Comparison of ENCODE assay signal across 15 mouse cellular contexts in the genomic region with DNA sequence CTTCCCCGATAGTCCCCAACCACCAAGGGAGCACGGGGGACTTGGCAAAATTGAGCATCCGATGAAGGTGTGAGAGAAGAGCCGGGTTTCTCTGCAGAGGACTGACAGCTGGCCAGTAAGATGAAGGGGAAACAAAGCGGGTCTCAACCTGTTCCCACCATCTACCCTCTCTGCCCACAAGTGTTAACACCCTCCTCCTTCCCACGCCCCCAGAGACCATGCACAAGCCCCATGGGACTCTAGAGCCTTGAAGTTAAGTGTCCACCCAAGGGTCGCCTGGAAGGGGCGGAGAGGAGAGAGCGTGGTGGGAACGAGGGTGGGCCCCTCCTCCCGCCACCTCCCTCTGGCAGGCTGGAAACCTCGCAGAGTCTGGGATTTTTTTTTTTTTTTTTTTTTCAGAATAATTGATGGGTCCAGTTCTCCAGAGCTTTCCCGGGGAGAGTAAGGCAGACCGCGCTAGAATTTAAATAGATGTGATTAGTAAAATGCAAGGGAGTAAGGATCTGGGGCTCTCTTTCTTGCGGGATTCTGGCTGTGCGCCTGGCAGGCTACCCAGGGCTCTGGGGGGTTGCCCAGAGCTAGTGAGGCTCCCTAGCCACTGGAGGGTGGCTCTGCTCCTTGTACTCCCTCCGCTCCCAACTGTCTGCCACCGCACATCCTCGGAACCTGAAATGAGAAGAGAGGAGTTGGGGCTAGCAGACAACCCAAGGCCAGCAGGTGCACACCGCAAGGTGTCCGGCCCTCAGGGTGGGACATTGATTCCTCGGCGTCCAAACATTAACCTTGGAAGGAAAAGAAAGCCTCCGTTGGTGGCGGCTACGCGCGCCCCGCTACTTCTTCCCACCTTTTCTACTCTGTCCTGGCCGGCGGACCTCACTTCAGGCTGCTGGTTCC. TPM values are rescaled to one million over a fixed set of nuclear protein-coding genes. Genes with fewer than 3 reads are reported as not detected.
A peak's percentile ranks its signal among the peaks of the same experiment; 100 is the strongest.
DNase-seq lines count a peak whose midpoint lies in the region; ATAC-seq and TF ChIP-seq lines count a peak whose summit lies in the region.
"Had no signal": no experiment of that assay in that cellular context is flagged by ENCODE, and none has a peak within 500 bp of the region (broad histone marks: within the 10 kb centered on the region; RNA-seq: fewer than 3 reads in every experiment).

No protein-coding gene starts in this region.

- H3K27me3 ChIP-seq in hindbrain, embryonic 10.5 days (ENCODE audit: insufficient read depth, poor library complexity, severe bottlenecking) = peaks cover 100% of the 10 kb centered on the region
- H3K27me3 ChIP-seq in midbrain, embryonic 12.5 days = peaks cover 78% of the 10 kb centered on the region

- peak; percentile 23 for DNase-seq in embryo, embryonic 10.5 days (ENCODE audit: low spot score)
- no peak for DNase-seq in embryo, embryonic 11 days
- peak; percentile 37 for DNase-seq in hindbrain, embryonic 10.5 days (ENCODE audit: low spot score)
- DNase-seq in retina, postnatal 1 day = peak; percentile 32
- no peak for DNase-seq in layer of hippocampus, adult 2 months (ENCODE audit: low spot score in 2 of 2)
- no peak for DNase-seq in cerebellum, adult 11-12 months
- no peak for DNase-seq in gastrocnemius, postnatal 36 days

- no peaks in the 10 kb centered on the region for H3K36me3 ChIP-seq in hindbrain, embryonic 10.5 days
- no peaks in the 10 kb centered on the region for H3K36me3 ChIP-seq in midbrain, embryonic 12.5 days
- H3K36me3 ChIP-seq: heart, embryonic 13.5 days; intestine, embryonic 15.5 days had no signal

- no peak overlapping the region for H3K9ac ChIP-seq in midbrain, embryonic 12.5 days (replicated peaks)
- H3K9ac ChIP-seq: heart, embryonic 13.5 days; intestine, embryonic 15.5 days had no signal

- H3K4me2 ChIP-seq in midbrain, embryonic 12.5 days (replicated peaks) = peak overlapping the region; percentile 41
- H3K4me2 ChIP-seq: heart, embryonic 13.5 days; intestine, embryonic 15.5 days had no signal

- no peak for TF ChIP-seq CTCF in layer of hippocampus, adult 2 months (conservative IDR thresholded peaks at IDR 0.05)

- peaks cover 13% of the 10 kb centered on the region for H3K4me1 ChIP-seq in hindbrain, embryonic 10.5 days (replicated peaks)
- H3K4me1 ChIP-seq in midbrain, embryonic 12.5 days = peaks cover 10% of the 10 kb centered on the region
- H3K4me1 ChIP-seq: heart, embryonic 13.5 days; intestine, embryonic 15.5 days had no signal

- no peaks in the 10 kb centered on the region for H3K9me3 ChIP-seq in hindbrain, embryonic 10.5 days
- H3K9me3 ChIP-seq in midbrain, embryonic 12.5 days = no peaks in the 10 kb centered on the region
- H3K9me3 ChIP-seq: heart, embryonic 13.5 days; intestine, embryonic 15.5 days had no signal

- intact Hi-C loops in gastrocnemius, postnatal 36 days (cut with DNase I) = no loop called here

- H3K27ac ChIP-seq in hindbrain, embryonic 10.5 days = peak overlapping the region; percentile 17
- H3K27ac ChIP-seq in midbrain, embryonic 12.5 days (replicated peaks) = peak overlapping the region; percentile 60
- no peak overlapping the region for H3K27ac ChIP-seq in layer of hippocampus, adult 2 months
- H3K27ac ChIP-seq: heart, embryonic 13.5 days; intestine, embryonic 15.5 days had no signal

- under 1% methylated on average over 32 of the region's 32 CpGs for WGBS in hindbrain, embryonic 10.5 days
- under 1% methylated on average over 32 of the region's 32 CpGs for WGBS in midbrain, embryonic 12.5 days

- peak overlapping the region; percentile 35 for H3K4me3 ChIP-seq in hindbrain, embryonic 10.5 days
- H3K4me3 ChIP-seq in midbrain, embryonic 12.5 days = peak overlapping the region; percentile 22
- H3K4me3 ChIP-seq in layer of hippocampus, adult 2 months = no peak overlapping the region
- H3K4me3 ChIP-seq: heart, embryonic 13.5 days; intestine, embryonic 15.5 days; myocyte had no signal

- peak; percentile 59 for ATAC-seq in midbrain, embryonic 12.5 days (ENCODE audit: low FRiP score, low read depth)
- ATAC-seq: intestine, embryonic 15.5 days; lung, postnatal 0 days had no signal

RNA-seq across cellular contexts. Expression of a gene that starts 9.3 kb away (rescaled TPM):
- polyA plus RNA-seq in hindbrain, embryonic 10.5 days (2016; fragmentation: Nextera tagmentation; extraction: Ambion mirVana) = 0.60 and 1.7 TPM in 2 replicates
- polyA plus RNA-seq in midbrain, embryonic 12.5 days (2016; fragmentation: Nextera tagmentation; extraction: Ambion mirVana) = 3.8 and 4.0 TPM in 2 replicates
- total RNA-seq in layer of hippocampus, adult 2 months (2021) = not detected
- not detected for total RNA-seq in gastrocnemius, postnatal 36 days (2021)
- total RNA-seq: layer of hippocampus, adult 8-10 months had no signal
- polyA plus RNA-seq: cortical plate, adult 2 months; heart, embryonic 13.5 days; intestine, embryonic 15.5 days; lung, postnatal 0 days; myocyte; stomach, embryonic 14.5 days had no signal

Comparison
In these comparisons a context has a peak if more than half of its experiments do, and no peak if none do; other contexts are left out.
1. DNase-seq: peak in embryo, embryonic 10.5 days (single experiment), hindbrain, embryonic 10.5 days (single experiment) and retina, postnatal 1 day (single experiment); none in embryo, embryonic 11 days (single experiment), layer of hippocampus, adult 2 months (0 of 2), cerebellum, adult 11-12 months (single experiment) and gastrocnemius, postnatal 36 days (0 of 2).